Mouse (Mus musculus) CH12.LX (cell line): ENCODE results near the gene Pcna.

ENCODE experiments used
- CTCF ChIP-seq, 2 experiments: IDR thresholded peaks in 1 of 2; conservative IDR thresholded peaks in 1 of 2; 2 replicates each; pipeline ENCODE4 v1.5.1; 2011 to 2012; ENCODE audit warnings: low read depth in 2 of 2, low read length in 2 of 2, improper control_type of control experiment in 1 of 2, inconsistent platforms in 1 of 2, mild to moderate bottlenecking in 1 of 2, moderate library complexity in 1 of 2
- E2F4 ChIP-seq: IDR thresholded peaks from 2 replicates; pipeline ENCODE4 v1.6.1; 2011; ENCODE audit warnings: low read depth, low read length, improper control_type of control experiment; ENCODE audit not compliant: insufficient replicate concordance
- ELF1 ChIP-seq: IDR thresholded peaks from 2 replicates; pipeline ENCODE4 v1.6.1; 2014; ENCODE audit warnings: low read depth, mild to moderate bottlenecking, inconsistent platforms, low read length, improper control_type of control experiment
- EP300 ChIP-seq: IDR thresholded peaks from 2 replicates; pipeline ENCODE4 v1.6.1; 2011; ENCODE audit warnings: low read length, improper control_type of control experiment
- IRF4 ChIP-seq: IDR thresholded peaks from 2 replicates; pipeline ENCODE4 v1.6.1; 2014; ENCODE audit warnings: low read depth, mild to moderate bottlenecking, inconsistent platforms, low read length, improper control_type of control experiment
- KAT2A ChIP-seq: IDR thresholded peaks from 2 replicates; pipeline ENCODE4 v1.6.1; 2012; ENCODE audit warnings: low read length, improper control_type of control experiment, inconsistent platforms; ENCODE audit not compliant: insufficient replicate concordance
- PAX5 ChIP-seq: IDR thresholded peaks from 2 replicates; pipeline ENCODE4 v1.6.1; 2012; ENCODE audit warnings: low read length, inconsistent platforms, mixed read lengths
- POLR2AphosphoS2 ChIP-seq: IDR thresholded peaks from 2 replicates; pipeline ENCODE4 v1.6.1; 2011; ENCODE audit warnings: low read depth, low read length, improper control_type of control experiment
- TCF12 ChIP-seq: IDR thresholded peaks from 2 replicates; pipeline ENCODE4 v1.6.1; 2014; ENCODE audit warnings: low read depth, mild to moderate bottlenecking, inconsistent platforms, low read length, improper control_type of control experiment

DNA sequence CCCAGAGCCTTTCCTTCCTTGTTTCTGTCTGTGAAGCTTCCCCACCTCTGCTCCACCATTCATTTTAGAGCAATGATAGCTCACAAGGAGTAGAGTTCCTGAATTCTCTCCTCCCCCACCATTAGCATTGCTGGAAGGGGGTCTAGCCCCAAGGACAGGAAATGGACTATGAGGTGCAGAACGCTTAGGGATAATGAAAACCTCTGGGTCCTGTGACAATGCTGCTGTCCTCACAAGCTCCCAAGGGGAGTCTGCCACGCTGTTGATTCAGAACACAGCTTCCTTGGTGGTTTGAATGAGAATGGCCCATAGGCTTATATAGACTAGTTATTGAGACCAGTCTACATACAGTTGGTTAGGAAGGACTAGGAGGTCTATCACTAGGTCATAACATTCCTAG, 17.8 kb downstream of the Pcna start:
- TF ChIP-seq PAX5 (no peak), E2F4 (no peak), POLR2AphosphoS2 (no peak), CTCF (conservative IDR thresholded peaks at IDR 0.05 in 1 of 2, IDR thresholded peaks at IDR 0.05 in 1 of 2; ENCODE audit: low read depth in 2 of 2, low read length in 2 of 2) (no peak), IRF4 (no peak), TCF12 (no peak), EP300 (no peak), ELF1 (no peak), KAT2A (no peak)
